Mouse (Mus musculus): ENCODE data around the gene Itch. TPM values are rescaled to one million over a fixed set of nuclear protein-coding genes. Genes with fewer than 3 reads are reported as not detected.

Gene Itch
- polyA plus RNA-seq, 1 experiment from 2014 or later = 40.3 TPM

GRCm38 (mm10) chr2:155272396-155273170 is 139.3 kb downstream of the Itch start:
- no peaks in the 10 kb centered on the region for H3K36me3 ChIP-seq (ENCODE audit: control insufficient read depth, insufficient read depth, low read length)
- no peak for ATAC-seq
- no peaks in the 10 kb centered on the region for H3K9me3 ChIP-seq (ENCODE audit: control insufficient read depth, low read length)
- no peak overlapping the region for H3K27ac ChIP-seq (ENCODE audit: low read length)
- no peak overlapping the region for H3K4me2 ChIP-seq (ENCODE audit: low read depth, low read length)
- no peak overlapping the region for H3K9ac ChIP-seq (ENCODE audit: low read depth, low read length)
- no peaks in the 10 kb centered on the region for H3K27me3 ChIP-seq (replicated peaks; ENCODE audit: control insufficient read depth, insufficient read depth, low read length)
- H3K4me3 ChIP-seq (ENCODE audit: low read length) = no peak overlapping the region
- peaks cover 5% of the 10 kb centered on the region; the same call in 1 of the 2 replicates for H3K4me1 ChIP-seq (ENCODE audit: control insufficient read depth, insufficient read depth, low read length)
- WGBS = 70% methylated on average over 10 of the region's 10 CpGs

DNA sequence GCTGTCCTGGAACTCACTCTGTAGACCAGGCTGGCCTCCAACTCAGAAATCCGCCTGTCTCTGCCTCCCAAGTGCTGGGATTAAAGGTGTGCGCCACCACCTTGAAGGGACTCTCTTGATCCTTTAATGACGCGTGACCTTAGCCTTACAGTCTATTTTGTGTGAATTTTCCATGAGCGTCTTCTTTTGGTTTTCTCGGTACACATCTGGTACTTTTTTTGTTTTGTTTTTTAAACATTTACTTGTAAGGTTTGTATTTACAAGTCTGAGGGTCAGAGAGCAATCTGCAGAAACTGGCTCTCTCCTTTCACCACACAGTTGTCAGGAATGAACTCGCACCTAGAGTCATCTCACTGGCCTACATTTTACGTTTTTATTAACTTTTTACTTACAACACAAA is 140.3 kb downstream of the Itch start:
- Histone ChIP-seq H3K36me3 (ENCODE audit: control insufficient read depth, insufficient read depth, low read length) (no peaks in the 10 kb centered on the region), H3K9ac (ENCODE audit: low read depth, low read length) (no peak overlapping the region), H3K27me3 (replicated peaks; ENCODE audit: control insufficient read depth, insufficient read depth, low read length) (no peaks in the 10 kb centered on the region), H3K9me3 (ENCODE audit: control insufficient read depth, low read length) (no peaks in the 10 kb centered on the region), H3K27ac (ENCODE audit: low read length) (no peak overlapping the region), H3K4me1 (ENCODE audit: control insufficient read depth, insufficient read depth, low read length) (peaks cover 5% of the 10 kb centered on the region; the same call in 1 of the 2 replicates), H3K4me2 (ENCODE audit: low read depth, low read length) (no peak overlapping the region), H3K4me3 (ENCODE audit: low read length) (no peak overlapping the region)
- ATAC-seq = no peak
- WGBS = 87% methylated on average over 8 of the region's 8 CpGs

DNA sequence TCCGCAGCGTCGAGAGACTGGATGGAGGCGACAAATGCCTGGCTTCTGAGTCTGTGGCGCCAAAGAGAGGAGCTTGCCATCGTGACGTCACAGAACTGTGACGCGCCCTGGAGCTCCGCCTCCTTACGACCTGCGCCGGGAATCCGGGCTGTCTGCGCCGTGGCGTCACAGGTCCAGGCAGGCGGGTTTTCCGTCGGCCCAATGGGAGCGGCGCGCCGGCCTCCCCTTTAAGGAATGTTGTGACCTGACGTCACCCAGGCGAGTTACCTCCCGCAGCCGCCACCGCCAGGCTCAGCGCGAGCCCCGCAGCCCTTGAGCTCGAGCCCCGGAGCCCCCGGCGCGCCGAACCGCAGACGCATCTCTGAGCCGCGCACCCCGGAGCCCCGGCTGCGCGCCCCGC is 142.9 kb downstream of the Itch start, which contains the start of gene Map1lc3a:
TSS of gene Map1lc3a (plus strand) at position 103 of the 400 bp plus-strand sequence.
- Histone ChIP-seq H3K9ac (ENCODE audit: low read depth, low read length) (peak within 1 kb of the TSS; percentile 93), H3K27me3 (replicated peaks; ENCODE audit: control insufficient read depth, insufficient read depth, low read length) (no peaks in the 10 kb centered on the region), H3K9me3 (ENCODE audit: control insufficient read depth, low read length) (no peaks in the 10 kb centered on the region), H3K4me2 (ENCODE audit: low read depth, low read length) (peak within 1 kb of the TSS; percentile 78), H3K27ac (ENCODE audit: low read length) (peak within 1 kb of the TSS; percentile 86), H3K4me1 (ENCODE audit: control insufficient read depth, insufficient read depth, low read length) (peaks cover 5% of the 10 kb centered on the region; the same call in 1 of the 2 replicates), H3K4me3 (ENCODE audit: low read length) (peak within 1 kb of the TSS; percentile 98), H3K36me3 (ENCODE audit: control insufficient read depth, insufficient read depth, low read length) (no peaks in the 10 kb centered on the region)
- peak; percentile 93 for ATAC-seq
- WGBS = 1% methylated on average over 47 of the region's 47 CpGs

Other genes starting within 250 kb of the Itch start
- gene Eif2s2, start 240.6 kb upstream of the Itch start, polyA plus RNA-seq (2015; fragmentation: Nextera tagmentation; extraction: Ambion mirVana) = 73.5 and 76.6 TPM in 2 replicates
- gene Gm14226, start 115.2 kb upstream of the Itch start, polyA plus RNA-seq (2015; fragmentation: Nextera tagmentation; extraction: Ambion mirVana) = 1.7 and 1.9 TPM in 2 replicates
- gene Ahcy, start 59.0 kb upstream of the Itch start, polyA plus RNA-seq (2015; fragmentation: Nextera tagmentation; extraction: Ambion mirVana) = 111 and 118 TPM in 2 replicates
- 328 and 337 TPM in 2 replicates for gene Dynlrb1, start 103.0 kb downstream of the Itch start, polyA plus RNA-seq (2015; fragmentation: Nextera tagmentation; extraction: Ambion mirVana)
- 131 and 136 TPM in 2 replicates for gene Map1lc3a, start 142.8 kb downstream of the Itch start, polyA plus RNA-seq (2015; fragmentation: Nextera tagmentation; extraction: Ambion mirVana)
- 61.3 and 61.5 TPM in 2 replicates for gene Pigu, start 223.9 kb downstream of the Itch start, polyA plus RNA-seq (2015; fragmentation: Nextera tagmentation; extraction: Ambion mirVana)
- 21.2 and 25.1 TPM in 2 replicates for gene Trp53inp2, start 247.6 kb downstream of the Itch start, polyA plus RNA-seq (2015; fragmentation: Nextera tagmentation; extraction: Ambion mirVana)

Measured in intestine, embryonic 16.5 days (tissue).